Mouse (Mus musculus) thymus, postnatal 10 days (tissue): ENCODE data around the gene Gm3047.
"Not testable (repeated sequence)": the region's sequence is repeated elsewhere in the genome, so short reads cannot be mapped to it uniquely, and the experiment has no call there.

Source experiments
- DNase-seq, 2 experiments: peaks; one replicate each; pipeline ENCODE4 v3.0.0; 2021; ENCODE audit warnings: low spot score in 2 of 2

Gm3047 gene

GRCm38 (mm10) chr14:4555105-4555504, at the start of gene Gm3047:
Gene Gm3047, plus strand, starts transcription at chr14:4555405.
- DNase-seq: not testable (repeated sequence)
